Mouse (Mus musculus) regulatory T cell (primary cell): Measurements from ENCODE around the gene Gmip.

Experiments used
- in situ Hi-C: fragments of 300-600 bp; cut with MboI, MseI; formaldehyde crosslinking; loops from one replicate; pipeline ENCODE4 v1.15.1; 2025; ENCODE audit warnings: high pct_unique_total_duplicates

Gmip gene

DNA sequence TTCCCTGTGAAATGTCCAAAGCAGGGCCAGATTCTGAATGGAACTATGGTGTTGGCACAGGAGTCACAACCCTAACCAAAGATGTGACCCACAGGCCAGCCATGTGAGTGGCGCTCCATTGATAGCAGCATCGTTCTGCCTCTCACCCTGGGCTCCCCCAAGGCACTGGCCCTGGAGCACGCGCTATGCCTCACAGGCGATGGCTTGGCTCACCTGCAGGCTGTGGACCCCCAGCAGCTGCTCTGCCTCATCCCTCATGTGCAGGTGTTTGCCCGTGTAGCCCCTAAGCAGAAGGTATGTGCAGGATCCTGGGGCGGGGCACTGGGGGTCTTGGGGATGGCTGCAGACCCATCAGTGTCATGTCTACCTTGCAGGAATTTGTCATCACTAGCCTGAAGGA, 5.1 kb upstream of the Gmip start:
- in situ Hi-C loops = no loop called here

DNA sequence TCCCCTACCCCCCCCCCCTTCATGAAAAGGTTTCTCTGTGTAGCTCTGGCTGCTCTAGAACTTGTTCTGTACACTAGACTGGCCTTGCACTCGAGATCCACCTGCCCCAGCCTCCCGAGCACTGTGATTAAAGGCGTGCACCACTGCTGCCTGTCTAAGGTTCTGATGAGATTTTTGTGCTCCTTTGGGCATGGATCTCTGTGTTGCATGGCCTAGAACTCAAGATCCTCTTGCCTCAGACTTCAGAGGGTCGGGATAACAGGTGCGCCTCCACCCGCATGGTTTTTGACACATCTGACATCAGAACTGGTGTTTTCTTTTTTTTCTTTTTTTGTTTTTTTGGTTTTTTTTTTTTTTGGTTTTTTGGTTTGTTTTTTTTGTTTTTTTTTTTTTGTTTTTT, 3.9 kb upstream of the Gmip start:
- in situ Hi-C loops = no loop called here

DNA sequence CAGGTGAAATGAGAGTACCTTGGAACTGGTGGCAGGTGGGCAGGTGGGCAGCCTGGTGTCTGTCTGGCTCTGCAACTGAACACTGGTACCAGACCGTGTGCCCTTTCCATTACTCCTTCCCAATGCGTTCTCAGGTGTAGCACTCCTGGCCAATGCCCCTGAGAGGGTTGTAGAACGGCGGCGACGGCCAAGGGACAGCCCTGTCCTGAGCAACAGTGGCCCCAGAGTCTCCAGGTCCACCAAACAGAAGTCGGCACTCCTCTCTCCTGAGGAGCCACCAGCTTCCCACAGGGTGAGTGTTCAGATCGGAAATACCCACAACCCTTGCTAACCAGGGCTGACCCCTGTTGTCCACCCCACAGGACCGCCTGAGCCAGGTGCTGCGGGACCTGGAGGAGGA, 3.4 kb upstream of the Gmip start:
- in situ Hi-C loops = no loop called here

DNA sequence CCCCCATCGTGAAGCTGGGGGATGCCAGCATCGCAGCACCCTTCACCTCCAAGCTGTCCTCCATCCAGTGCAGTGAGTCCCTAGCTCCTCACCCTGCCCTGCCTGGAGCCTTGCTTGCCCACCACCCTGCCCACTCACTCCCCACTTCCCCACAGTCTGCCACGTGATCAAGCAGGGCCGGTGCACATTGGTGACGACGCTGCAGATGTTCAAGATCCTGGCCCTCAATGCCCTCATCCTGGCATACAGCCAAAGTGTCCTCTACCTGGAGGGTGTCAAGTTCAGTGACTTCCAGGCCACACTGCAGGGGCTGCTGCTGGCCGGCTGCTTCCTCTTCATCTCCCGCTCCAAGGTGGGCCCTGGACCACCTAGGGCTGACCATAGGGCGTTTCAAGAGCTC, 3.0 kb upstream of the Gmip start:
- in situ Hi-C loops = no loop called here

DNA sequence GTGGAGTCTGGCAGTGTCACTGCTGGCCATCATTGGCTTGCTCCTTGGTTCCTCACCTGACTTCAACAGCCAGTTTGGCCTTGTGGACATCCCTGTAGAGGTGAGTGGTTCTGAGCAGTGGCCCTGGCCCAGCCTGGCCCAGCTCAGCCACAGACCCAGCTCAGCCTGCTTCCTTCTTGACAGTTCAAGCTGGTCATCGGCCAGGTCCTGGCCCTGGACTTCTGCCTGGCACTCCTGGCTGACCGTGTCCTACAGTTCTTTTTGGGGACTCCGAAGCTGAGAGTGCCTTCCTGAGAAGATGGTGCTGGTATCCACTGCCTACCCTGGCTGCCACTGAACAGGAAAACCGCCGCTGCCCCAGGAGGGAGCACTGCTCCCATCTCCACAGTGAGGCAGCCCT, 1.2 kb upstream of the Gmip start:
- in situ Hi-C loops = no loop called here

DNA sequence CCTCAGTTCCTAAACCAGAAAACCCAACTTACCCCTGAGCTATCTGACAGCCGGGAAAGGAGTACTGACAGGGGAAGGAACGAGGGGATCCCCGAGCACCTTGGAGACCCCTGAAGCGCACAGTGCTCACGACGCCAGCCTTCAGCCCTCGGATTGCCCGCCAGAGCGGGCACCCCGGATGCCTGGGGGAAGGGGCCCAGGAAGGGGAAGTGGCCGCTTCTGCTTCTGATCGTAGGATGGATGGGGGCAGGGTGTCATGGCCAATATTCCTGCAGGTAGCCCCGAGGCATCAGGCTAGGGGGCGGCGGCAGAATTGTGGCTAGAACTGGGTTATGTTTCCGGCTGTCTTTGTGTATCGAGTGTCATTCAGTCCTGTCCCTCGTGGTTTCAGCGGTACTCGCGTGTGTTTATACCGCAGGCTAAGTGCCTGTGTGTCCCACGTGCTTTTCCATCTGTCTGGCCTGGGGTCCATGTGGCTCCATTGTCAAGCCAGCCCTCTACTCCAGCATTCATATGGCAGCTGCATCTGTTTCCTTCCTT, 455 bp downstream of the Gmip start:
- in situ Hi-C loops = no loop called here

DNA sequence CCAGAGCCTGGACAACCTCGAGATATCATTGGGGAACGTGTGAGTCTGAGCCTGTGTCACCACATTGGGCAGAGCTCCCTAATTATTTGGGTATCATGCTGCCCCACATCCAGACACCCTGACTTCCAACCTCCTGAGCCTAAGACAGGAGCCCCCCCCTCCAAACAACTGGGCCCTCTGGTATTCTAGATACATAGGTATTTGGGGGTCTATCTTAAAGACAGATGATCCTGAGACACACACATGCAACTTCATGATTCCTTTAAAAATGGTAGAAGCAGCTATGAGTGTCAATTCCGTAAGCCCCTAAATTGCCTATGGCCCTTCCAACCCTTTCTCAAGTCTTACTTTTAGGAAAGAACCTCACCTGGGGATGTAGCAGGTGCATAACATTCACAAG, 1.3 kb downstream of the Gmip start:
- in situ Hi-C loops = no loop called here

DNA sequence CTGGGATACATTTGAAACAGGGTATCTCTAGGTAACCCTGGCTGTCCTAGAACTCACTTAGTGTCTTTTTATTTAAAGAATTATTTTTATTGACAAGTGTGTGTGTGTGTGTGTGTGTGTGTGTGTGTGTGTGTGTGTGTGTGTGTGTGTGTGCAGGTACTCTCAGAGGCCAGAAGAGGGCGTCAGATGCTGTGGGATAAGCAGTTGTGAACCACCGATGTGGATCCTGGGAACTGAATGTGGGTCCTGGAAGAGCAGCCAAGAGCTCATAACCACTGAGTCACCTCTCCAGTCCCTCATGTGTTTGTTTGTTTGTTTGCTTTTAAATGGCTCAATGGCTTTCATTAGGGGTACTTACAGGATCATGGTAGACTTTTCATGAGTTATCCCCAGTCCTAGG, 6.4 kb downstream of the Gmip start:
- in situ Hi-C loops = no loop called here

DNA sequence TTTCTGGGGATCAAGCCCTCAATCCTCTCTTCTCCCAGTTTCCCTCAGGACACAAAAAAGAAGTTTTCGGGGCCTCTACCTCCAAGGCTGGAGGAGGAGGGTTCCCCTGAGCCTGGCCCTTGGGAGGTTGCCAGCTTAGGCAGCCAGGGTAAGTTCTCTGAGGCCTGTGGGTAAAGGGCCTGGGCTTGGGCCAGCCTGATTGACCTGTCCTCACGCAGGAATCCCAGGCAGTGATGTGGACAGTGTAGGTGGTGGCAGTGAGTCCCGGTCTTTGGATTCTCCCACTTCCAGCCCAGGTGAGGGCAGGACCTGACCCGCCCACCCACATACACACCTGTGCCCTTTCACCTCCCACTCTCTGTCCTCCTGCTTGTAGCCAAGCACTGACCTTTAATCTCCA, 6.9 kb downstream of the Gmip start:
- in situ Hi-C loops = no loop called here

DNA sequence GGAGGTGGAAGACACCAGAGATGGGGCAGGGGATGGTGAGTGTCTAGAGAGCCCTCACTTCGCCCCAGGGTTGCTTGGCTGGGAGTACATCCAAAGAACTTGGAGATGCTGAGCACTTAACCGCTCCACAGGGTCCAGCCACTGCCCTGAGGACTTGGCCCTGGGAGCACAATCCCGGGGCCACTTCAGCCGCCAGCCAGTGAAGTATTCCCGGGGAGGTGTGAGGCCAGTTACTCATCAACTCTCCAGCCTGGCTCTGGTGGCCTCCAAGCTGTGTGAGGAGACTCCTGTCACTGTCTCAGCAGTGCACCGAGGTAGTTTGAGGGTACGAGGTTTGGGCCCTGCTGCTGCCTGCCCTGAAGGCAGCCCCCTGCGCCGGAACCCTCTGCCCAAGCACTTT, 12.0 kb downstream of the Gmip start:
- in situ Hi-C loops = no loop called here

DNA sequence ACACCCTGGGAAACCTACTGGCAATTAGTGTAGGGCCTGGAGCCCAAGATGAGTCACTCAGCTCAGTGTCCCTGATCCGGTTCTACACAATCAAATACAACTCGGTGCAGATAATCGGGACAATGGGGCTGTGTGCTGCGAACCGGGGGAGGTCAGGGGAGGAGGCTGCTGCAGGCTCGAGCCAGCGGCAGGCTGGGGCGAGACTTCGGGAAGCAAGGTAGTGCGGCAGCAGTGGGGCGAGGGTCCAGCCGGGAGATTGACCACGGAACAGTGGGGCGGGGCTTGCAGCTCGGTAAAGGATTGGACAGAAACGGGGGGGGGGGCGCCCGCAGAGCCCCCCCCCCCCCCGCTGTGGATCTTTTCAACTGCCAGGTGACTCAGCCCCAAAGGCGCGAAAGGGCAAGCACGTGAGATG, 13.5 kb downstream of the Gmip start:
- in situ Hi-C loops = no loop called here

DNA sequence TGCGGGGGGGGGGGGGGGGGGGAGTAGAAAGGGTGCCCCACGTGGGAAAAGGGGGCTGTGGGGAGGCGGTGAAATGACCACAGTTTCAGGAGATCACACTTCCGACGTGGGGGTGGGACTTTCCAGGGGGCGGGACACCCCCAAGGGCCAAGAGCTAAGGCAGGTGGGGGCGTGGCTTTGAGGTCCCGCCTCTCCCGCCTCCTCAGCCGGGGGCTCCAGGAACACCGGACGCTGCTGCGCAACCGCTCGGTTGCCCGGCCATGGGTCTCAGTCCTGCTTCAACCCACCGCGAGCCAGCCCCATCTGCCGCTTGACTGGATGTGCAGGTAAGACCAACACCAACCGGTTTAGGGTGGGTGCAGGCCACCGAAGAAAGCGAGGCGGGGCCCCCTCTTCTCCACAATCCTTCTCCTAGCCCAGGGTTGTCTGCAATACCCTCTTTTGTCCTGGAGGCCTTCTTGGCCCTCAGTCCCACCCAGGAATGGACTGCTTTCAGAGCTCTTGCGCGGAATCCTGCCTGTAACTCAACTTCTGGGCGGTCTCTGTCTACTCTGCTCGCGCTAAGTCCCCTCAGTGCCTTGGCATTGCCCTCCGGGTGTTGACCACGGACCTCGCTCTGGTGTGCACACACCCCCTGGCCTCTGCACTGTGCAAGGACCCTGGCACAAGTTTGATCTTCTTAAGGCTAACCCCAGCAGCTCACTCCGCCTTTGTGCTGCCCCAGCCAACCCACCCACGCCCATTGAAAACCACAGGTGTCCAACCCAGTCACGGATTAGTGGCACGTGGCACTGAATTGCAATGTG, 14.1 kb downstream of the Gmip start, which contains the start of gene Lpar2:
Gene Lpar2, plus strand, starts transcription at position 44 of the 806 bp plus-strand sequence.
- in situ Hi-C loops = no loop called here

DNA sequence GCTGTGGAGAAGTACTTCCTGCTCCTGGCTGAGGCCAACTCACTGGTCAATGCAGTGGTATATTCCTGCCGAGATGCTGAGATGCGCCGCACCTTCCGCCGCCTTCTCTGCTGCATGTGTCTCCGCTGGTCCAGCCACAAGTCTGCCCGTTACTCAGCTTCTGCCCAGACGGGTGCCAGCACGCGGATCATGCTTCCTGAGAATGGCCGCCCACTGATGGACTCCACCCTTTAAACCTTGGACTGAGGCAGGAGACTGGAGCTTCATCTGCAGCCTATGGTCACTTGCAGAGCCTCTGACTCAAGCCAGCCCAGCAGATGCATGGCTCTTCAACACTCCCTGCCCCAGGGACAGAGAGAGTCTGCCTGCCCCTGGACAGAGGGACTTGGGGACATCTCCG, 17.9 kb downstream of the Gmip start:
- in situ Hi-C loops = no loop called here

DNA sequence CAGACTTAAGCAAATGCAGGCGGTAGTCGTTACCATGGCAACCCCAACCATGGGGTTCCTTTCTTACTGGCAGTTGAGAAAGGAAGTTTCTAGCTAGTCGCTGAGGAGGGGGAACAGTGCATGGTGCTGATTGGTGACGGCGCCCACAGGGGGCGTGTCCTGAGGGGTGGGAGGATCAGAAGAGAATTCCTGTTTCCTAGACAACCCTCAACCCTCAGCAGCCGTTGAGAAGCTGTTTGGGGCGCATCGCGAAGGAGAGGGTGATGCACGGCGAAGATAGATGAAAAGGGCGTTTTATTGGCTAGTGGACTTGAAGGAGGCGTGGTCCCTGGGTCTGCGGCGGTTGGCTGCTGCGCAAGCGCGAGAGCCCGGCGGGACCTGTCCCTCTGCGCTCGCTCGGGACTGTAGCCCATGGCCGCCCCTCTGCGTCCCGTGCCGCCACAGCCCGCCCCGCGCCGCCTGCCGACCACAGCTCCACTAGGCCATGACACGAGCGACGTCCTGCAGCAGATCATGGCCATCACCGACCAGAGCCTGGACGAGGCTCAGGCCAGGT, 23.9 kb downstream of the Gmip start, which contains the start of gene Pbx4:
Gene Pbx4, plus strand, starts transcription at position 194 of the 556 bp plus-strand sequence.
- in situ Hi-C loops = no loop called here

DNA sequence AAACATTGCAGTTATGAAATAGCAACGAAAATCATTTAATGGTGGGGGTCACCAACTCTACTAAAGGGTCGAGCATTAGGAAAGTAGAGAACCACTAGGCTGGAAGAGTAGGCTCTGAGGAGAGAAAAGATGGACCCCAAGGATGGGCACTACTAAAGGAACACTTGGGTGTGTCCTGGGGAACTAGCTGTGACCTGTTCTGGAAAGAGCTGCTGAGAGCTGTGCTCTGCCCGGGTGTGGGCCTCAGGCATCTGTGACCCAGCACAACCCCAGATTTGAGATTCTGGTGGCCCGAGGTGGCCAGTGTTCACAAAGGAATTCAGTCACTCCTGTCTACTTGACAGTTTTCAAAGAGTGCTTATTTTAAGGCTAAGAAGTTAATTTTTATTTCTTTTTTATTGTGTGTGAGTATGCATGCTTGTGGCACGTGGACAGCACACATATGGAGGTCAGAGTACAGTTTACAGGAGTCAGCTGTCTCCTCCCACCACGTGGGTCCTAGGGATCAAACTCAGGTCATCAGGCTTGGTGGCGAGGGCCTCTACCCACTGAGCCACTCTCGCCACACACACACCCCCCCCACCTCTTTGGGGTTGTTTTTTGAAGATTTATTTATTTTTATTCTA, 28.7 kb downstream of the Gmip start:
- in situ Hi-C loops = no loop called here

DNA sequence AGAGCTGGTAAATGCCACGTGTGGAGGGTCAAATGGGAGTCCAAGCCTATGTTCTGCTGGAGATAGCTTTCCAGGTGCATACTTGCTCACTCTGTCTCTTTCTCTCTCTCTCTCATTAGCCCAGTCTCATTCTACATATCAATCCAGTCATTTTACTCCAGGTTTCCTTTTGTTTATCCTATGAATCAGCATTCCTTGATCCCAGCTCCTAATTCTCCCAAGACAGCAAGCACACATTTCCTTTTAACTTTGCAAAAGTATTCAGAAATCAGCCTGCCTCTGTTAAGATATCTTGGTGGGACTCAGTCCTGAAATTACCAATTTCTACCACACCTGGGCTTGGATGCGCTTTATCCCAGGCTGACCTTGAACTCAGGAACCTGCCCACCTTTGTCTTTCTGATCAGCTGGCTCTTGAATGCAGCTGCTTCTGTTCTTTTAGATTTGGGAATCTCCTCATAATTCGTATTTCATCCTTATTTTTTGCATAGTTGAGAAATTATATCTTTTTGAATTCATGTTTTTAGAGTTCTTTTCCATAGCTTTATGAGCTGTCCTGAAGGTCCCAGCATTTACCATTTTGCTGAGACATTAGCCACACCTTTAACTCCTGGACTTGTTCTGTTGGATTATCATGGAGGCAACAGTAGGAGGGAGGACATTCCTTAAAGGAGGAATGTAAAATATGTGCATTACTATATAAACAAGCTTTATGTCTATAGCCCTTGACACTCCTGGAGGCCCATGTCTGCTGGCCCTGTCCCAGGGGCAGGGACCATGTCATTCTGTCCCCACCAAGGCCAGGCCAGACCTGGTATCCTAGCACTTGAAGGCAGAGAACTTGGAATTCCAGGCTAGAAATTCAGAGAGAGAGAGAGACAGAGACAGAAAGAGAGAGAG, 38.9 kb downstream of the Gmip start:
- in situ Hi-C loops = no loop called here

DNA sequence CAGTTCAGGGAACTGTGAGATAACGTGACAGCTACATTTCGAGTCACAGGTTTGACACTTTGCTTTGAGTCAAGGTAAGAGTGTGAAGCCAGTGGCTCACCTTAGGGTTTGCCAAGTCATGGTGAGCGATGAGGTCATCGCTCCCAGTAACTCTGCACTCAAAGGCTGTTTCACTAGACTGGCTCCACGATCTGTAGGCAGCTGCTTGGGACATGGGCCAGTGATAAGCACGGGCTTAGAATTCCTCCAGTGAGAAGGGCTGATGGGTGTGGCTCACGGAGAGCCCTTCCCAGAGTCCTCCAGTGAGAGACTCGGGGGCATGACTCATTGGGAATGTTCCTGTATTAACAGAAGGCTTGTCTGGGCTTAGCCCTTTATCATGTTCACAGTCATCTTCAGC, 40.5 kb downstream of the Gmip start:
- in situ Hi-C loops = no loop called here

DNA sequence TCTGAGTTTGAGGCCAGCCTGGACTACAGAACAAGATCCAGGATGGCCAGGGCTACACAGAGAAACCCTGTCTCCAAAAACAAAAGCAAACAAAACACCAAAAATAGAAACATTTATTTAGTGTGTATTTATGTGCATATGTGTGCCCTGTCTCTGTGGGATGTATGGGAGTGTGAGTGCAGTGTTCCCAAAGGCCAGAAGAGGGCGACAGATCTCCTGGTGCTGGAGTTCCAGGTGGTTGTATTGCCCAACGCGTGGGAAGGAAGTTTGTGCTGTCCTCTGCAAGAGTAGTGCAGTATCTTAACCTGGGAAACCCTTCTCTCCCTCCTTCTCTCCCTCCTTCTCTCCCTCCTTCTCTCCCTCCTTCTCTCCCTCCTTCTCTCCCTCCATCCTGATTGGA, 41.4 kb downstream of the Gmip start:
- in situ Hi-C loops = no loop called here

DNA sequence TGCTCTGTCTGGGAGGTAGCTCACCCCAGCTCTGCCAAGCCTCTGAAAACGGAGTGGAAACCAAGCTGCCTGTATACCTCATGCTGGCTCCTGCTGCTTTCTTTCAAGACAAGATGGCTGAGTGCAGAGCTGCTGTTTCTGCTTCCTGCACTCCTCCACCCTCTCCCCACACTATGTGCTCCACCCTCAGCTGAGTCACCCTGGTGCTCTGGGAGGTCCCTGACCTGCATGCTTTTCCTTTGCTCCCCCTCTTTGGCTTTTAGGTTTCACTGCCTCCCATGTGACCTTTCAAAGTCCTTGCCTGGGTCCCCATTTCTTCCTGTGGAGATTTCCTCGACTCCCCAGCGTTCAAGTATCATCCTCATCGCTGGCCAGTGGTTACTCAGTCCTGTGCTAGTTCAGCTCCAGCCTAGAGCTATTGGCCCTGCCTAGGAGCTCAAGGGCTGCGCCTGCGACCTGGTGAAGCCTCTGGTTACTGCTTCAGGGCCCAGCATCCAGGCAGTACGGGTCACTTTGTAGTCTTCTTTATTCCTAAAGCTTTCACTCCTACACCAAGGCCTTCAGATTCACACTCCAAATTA, 42.5 kb downstream of the Gmip start:
- in situ Hi-C loops = no loop called here

DNA sequence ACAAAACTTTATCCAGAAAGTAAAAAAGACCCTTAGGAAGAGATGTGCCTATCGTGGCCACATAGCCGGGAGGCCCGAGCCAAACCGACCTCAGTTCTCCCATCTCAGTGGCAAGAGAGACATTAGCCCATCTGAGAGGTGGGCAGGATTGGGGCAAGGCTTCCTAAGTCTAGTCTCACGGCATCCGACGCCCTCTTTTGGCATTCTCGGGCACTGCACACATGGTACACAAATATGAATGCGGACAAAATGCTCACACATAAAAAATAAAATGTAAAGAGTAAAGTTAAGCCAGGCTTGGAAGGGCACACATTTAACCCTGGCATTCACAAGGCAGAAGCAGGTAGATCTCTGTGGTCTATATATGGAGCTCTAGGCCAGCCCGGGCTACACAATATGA, 45.4 kb downstream of the Gmip start:
- in situ Hi-C loops = no loop called here

DNA sequence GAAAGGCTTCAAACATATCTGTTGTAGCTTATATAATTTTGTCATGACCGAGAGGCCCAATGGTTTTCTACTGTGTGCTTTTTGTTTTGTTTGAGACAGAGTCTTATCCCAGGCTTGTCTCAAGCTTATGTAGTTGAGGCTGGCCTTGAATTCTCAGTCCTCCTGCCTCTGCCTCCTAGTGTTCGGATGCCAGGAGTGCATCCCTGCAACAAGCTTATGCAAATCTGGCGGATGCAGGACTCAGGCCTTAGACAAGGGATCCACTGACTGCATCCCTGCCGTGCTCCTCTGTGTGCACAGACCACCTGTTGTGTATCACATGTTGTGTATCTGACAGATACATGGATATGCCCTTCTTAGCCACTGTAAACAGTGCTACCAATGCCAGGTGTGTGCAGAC, 52.3 kb downstream of the Gmip start:
- in situ Hi-C loops = no loop called here
